Mouse (Mus musculus): ENCODE measurements around the gene Cacnb2.

GRCm38 (mm10) chr2:14602788-14603187 lies at the start of gene Cacnb2:
- TF ChIP-seq ZC3H11A (IDR thresholded peaks at IDR 0.05; ENCODE audit: borderline replicate concordance, low read depth, low read length) (no peak), MAFK (IDR thresholded peaks at IDR 0.05; ENCODE audit: insufficient read depth, low read depth, low read length) (no peak), CHD2 (IDR thresholded peaks at IDR 0.05; ENCODE audit: low read depth, low read length) (no peak)

All from ES-E14 (cell line).